Mouse (Mus musculus) G1E (cell line): ENCODE measurements around the gene Adprh. TPM values are rescaled to one million over a fixed set of nuclear protein-coding genes. Genes with fewer than 3 reads are reported as not detected.

Experiments used
- ATAC-seq: 2 replicates; pipeline ENCODE4 v1.8.0; 2016; ENCODE audit warnings: mild to moderate bottlenecking; ENCODE audit not compliant: insufficient number of reproducible peaks, poor library complexity, low FRiP score, severe bottlenecking; ENCODE audit errors: extremely low read depth
- DNase-seq: peaks from one replicate; pipeline ENCODE4 v3.0.0; 2012; ENCODE audit warnings: low spot score
- H3K27me3 ChIP-seq: 2 replicates; pipeline ENCODE4 v1.6.1; 2012; ENCODE audit warnings: mild to moderate bottlenecking, low read length, inconsistent platforms; ENCODE audit not compliant: insufficient read depth
- H3K36me3 ChIP-seq: replicated peaks from 2 replicates; pipeline ENCODE3; 2012; ENCODE audit warnings: mild to moderate bottlenecking, inconsistent platforms
- H3K4me1 ChIP-seq: 2 replicates; pipeline ENCODE4 v1.6.1; 2012; ENCODE audit warnings: low read depth, low read length, inconsistent platforms, mixed read lengths; ENCODE audit not compliant: insufficient read depth
- H3K4me3 ChIP-seq: 2 replicates; pipeline ENCODE4 v1.5.1; 2012; ENCODE audit warnings: low read depth, mild to moderate bottlenecking, inconsistent platforms, low read length, moderate library complexity, mixed read lengths
- H3K9me3 ChIP-seq: replicated peaks from 2 replicates; pipeline ENCODE4 v1.6.1; 2012; ENCODE audit warnings: inconsistent platforms
- CTCF ChIP-seq: IDR thresholded peaks from 2 replicates; pipeline ENCODE4 v1.5.1; 2012; ENCODE audit warnings: low read depth, low read length, inconsistent platforms, mixed read lengths
- GATA1 ChIP-seq: IDR thresholded peaks from 2 replicates; pipeline ENCODE4 v1.6.1; 2012; ENCODE audit warnings: borderline replicate concordance, low read length, inconsistent platforms, mixed read lengths
- GATA2 ChIP-seq: IDR thresholded peaks from 2 replicates; pipeline ENCODE4 v1.6.1; 2012; ENCODE audit warnings: low read depth, low read length, inconsistent platforms, borderline replicate concordance
- POLR2AphosphoS5 ChIP-seq: IDR thresholded peaks from 2 replicates; pipeline ENCODE4 v1.6.1; 2012; ENCODE audit warnings: low read depth, low read length, inconsistent platforms; ENCODE audit not compliant: insufficient replicate concordance
- TAL1 ChIP-seq: conservative IDR thresholded peaks from 2 replicates; pipeline ENCODE4 v1.6.1; 2012; ENCODE audit warnings: low read depth, low read length, inconsistent platforms, mixed read lengths
- polyA plus RNA-seq: library from polyadenylated mRNA; stranded (reverse); fragments of >175 nt; gene quantifications from 2 replicates; pipeline ENCODE4 v1.2.3, GENCODE M21; 2012
- total RNA-seq, 2 experiments: library from RNA; stranded (forward) in 1 of 2; stranded (reverse) in 1 of 2; fragments of 200-1000 nt in 1 of 2; fragments of >200 nt in 1 of 2; fragmentation: Nextera tagmentation in 1 of 2; gene quantifications; 2 replicates each; pipeline ENCODE4 v1.2.3; 2014 to 2017

Gene Adprh
- total and polyA plus RNA-seq, 3 experiments = 28.4 to 355 (median 56.4) TPM

- Histone ChIP-seq H3K36me3 (peaks cover 10% of the 10 kb centered on the region), H3K9me3 (no peaks in the 10 kb centered on the region), H3K27me3 (no peaks in the 10 kb centered on the region), H3K4me1 (peaks cover 76% of the 10 kb centered on the region), H3K4me3 (peak overlapping the region; percentile 49; the same call in 1 of the 2 replicates)
- TF ChIP-seq GATA1 (no peak), POLR2AphosphoS5 (no peak), CTCF (no peak), TAL1 (peak; percentile 64), GATA2 (no peak)
- ATAC-seq = peak; percentile 56
- no peak for DNase-seq
Observed at GRCm38 (mm10) chr16:38467917-38468705, 15.6 kb upstream of the Adprh start.

GRCm38 (mm10) chr16:38467091-38467916 lies 14.8 kb upstream of the Adprh start:
- DNase-seq = no peak
- Histone ChIP-seq H3K36me3 (peaks cover 10% of the 10 kb centered on the region), H3K4me3 (no peak overlapping the region; the same call in 1 of the 2 replicates), H3K9me3 (no peaks in the 10 kb centered on the region), H3K27me3 (0 out of 2 replicates have a peak, but pooled peaks cover 2% of the 10 kb centered on the region), H3K4me1 (peaks cover 77% of the 10 kb centered on the region)
- no peak for ATAC-seq
- TF ChIP-seq GATA2 (no peak), GATA1 (no peak), POLR2AphosphoS5 (no peak), CTCF (no peak), TAL1 (no peak)

GRCm38 (mm10) chr16:38466089-38466488 lies 13.6 kb upstream of the Adprh start:
- 0 out of 2 replicates have a peak, but pooled peaks cover 2% of the 10 kb centered on the region for H3K27me3 ChIP-seq
- no peaks in the 10 kb centered on the region for H3K9me3 ChIP-seq
- H3K4me1 ChIP-seq = peaks cover 73% of the 10 kb centered on the region
- H3K4me3 ChIP-seq = no peak overlapping the region
- ATAC-seq (no peak), DNase-seq (no peak)
- TF ChIP-seq CTCF = no peak
- no peak for TF ChIP-seq TAL1
- TF ChIP-seq GATA2 = no peak
- no peak for TF ChIP-seq POLR2AphosphoS5
- H3K36me3 ChIP-seq = peaks cover 10% of the 10 kb centered on the region

- TF ChIP-seq GATA1 (no peak), CTCF (no peak), POLR2AphosphoS5 (no peak), GATA2 (no peak), TAL1 (no peak)
- no peak for ATAC-seq
- Histone ChIP-seq H3K27me3 (0 out of 2 replicates have a peak, but pooled peaks cover 2% of the 10 kb centered on the region), H3K4me3 (no peak overlapping the region), H3K9me3 (no peaks in the 10 kb centered on the region), H3K4me1 (peaks cover 60% of the 10 kb centered on the region), H3K36me3 (peaks cover 4% of the 10 kb centered on the region)
- no peak for DNase-seq
Observed at GRCm38 (mm10) chr16:38463305-38463704, 10.8 kb upstream of the Adprh start.

- 0 out of 2 replicates have a peak, but pooled peaks cover 2% of the 10 kb centered on the region for H3K27me3 ChIP-seq
- DNase-seq (no peak), ATAC-seq (no peak)
- no peak for TF ChIP-seq CTCF
- no peak for TF ChIP-seq POLR2AphosphoS5
- no peak for TF ChIP-seq GATA1
- TF ChIP-seq GATA2 = no peak
- TF ChIP-seq TAL1 = no peak
- H3K4me1 ChIP-seq = peaks cover 60% of the 10 kb centered on the region
- H3K36me3 ChIP-seq = peaks cover 4% of the 10 kb centered on the region
- H3K9me3 ChIP-seq = no peaks in the 10 kb centered on the region
- H3K4me3 ChIP-seq = no peak overlapping the region
Observed at GRCm38 (mm10) chr16:38462161-38462560, 9.7 kb upstream of the Adprh start.

GRCm38 (mm10) chr16:38461749-38462148 lies 9.2 kb upstream of the Adprh start:
- no peak overlapping the region for H3K4me3 ChIP-seq
- peaks cover 60% of the 10 kb centered on the region for H3K4me1 ChIP-seq
- H3K27me3 ChIP-seq = 0 out of 2 replicates have a peak, but pooled peaks cover 2% of the 10 kb centered on the region
- TF ChIP-seq CTCF (no peak), POLR2AphosphoS5 (no peak), TAL1 (no peak), GATA1 (no peak), GATA2 (no peak)
- DNase-seq (no peak), ATAC-seq (no peak)
- H3K9me3 ChIP-seq = no peaks in the 10 kb centered on the region
- peaks cover 4% of the 10 kb centered on the region for H3K36me3 ChIP-seq
